Mouse (Mus musculus) cerebellum, adult 2 months (tissue): ENCODE measurements at regions not wholly inside any gene's neighbourhood (a gene's known extent, or its start where the extent isn't known, plus 50 kb on each side); places are given as distances from the start of the nearest gene placed in this dataset.

Experiments
- CTCF ChIP-seq: fragments of 200-500 bp; IDR thresholded peaks from 2 replicates; pipeline ENCODE4 v1.5.1; 2011; ENCODE audit warnings: low read depth, mild to moderate bottlenecking, control low read depth, low read length, moderate library complexity, borderline replicate concordance; ENCODE audit not compliant: insufficient read depth
- POLR2A ChIP-seq: fragments of 200-500 bp; IDR thresholded peaks from 2 replicates; pipeline ENCODE4 v1.6.1; 2011; ENCODE audit warnings: low read length, control low read depth, borderline replicate concordance; ENCODE audit not compliant: insufficient read depth

GRCm38 (mm10) chr12:70749651-70750050 lies 75.7 kb upstream of the Frmd6 start:
- TF ChIP-seq POLR2A (no peak), CTCF (no peak)
